Mouse (Mus musculus) forebrain, embryonic 11.5 days (tissue): ENCODE data around the gene Zfp94. TPM values are rescaled to one million over a fixed set of nuclear protein-coding genes. Genes with fewer than 3 reads are reported as not detected.

Experiments
- ATAC-seq: fragments of 200-750 bp; cut with Nextera tagmentation; replicated peaks from 2 replicates; pipeline ENCODE4 v1.8.0; 2017; ENCODE audit warnings: moderate TSS enrichment; ENCODE audit not compliant: low FRiP score
- DNase-seq: peaks from one replicate; pipeline ENCODE4 v3.0.0-alpha.2; 2017; ENCODE audit warnings: low spot score
- H3K27ac ChIP-seq: fragments of 300-500 bp; sonication (generic); 2 replicates; pipeline ENCODE4 v1.5.1; 2014; ENCODE audit warnings: low read depth, low read length
- H3K27me3 ChIP-seq: fragments of 300-500 bp; sonication (generic); 2 replicates; pipeline ENCODE4 v1.6.1; 2014; ENCODE audit warnings: mild to moderate bottlenecking, low read length, mixed read lengths; ENCODE audit not compliant: control insufficient read depth, insufficient read depth
- H3K36me3 ChIP-seq: fragments of 300-500 bp; sonication (generic); 2 replicates; pipeline ENCODE4 v1.6.1; 2014; ENCODE audit warnings: mild to moderate bottlenecking, low read length, moderate library complexity, mixed read lengths; ENCODE audit not compliant: control insufficient read depth, insufficient read depth
- H3K4me1 ChIP-seq: fragments of 300-500 bp; sonication (generic); replicated peaks from 2 replicates; pipeline ENCODE4 v1.6.1; 2014; ENCODE audit warnings: low read length, mixed read lengths; ENCODE audit not compliant: control insufficient read depth, insufficient read depth
- H3K4me2 ChIP-seq: fragments of 300-500 bp; sonication (generic); 2 replicates; pipeline ENCODE4 v1.6.1; 2014; ENCODE audit warnings: low read depth, mild to moderate bottlenecking, low read length, moderate library complexity, mixed read lengths; ENCODE audit not compliant: severe bottlenecking
- H3K4me3 ChIP-seq: fragments of 300-500 bp; sonication (generic); 2 replicates; pipeline ENCODE4 v1.5.1; 2014; ENCODE audit warnings: low read depth, low read length
- H3K9ac ChIP-seq: fragments of 300-500 bp; sonication (generic); 2 replicates; pipeline ENCODE4 v1.6.1; 2014; ENCODE audit warnings: low read length
- H3K9me3 ChIP-seq: fragments of 300-500 bp; sonication (generic); 2 replicates; pipeline ENCODE4 v1.6.1; 2016; ENCODE audit warnings: low read length, mixed read lengths; ENCODE audit not compliant: control insufficient read depth
- WGBS: fragments of 180-500 bp; shearing (Covaris S2); extraction: QIAGEN DNeasy Blood & Tissue Kit; methylation state at CpG from one replicate; pipeline ENCODE4 v1.1.7; 2014; 5-methylcytosine and 5-hydroxymethylcytosine counted together
- polyA plus RNA-seq: library from polyadenylated mRNA; unstranded; fragments of >200 nt; fragmentation: Nextera tagmentation; extraction: Ambion mirVana; gene quantifications from 2 replicates; pipeline ENCODE4 v1.2.1, GENCODE M21; 2014

The Zfp94 gene
- polyA plus RNA-seq, 1 experiment from 2014 or later: 15.2 TPM

GRCm38 (mm10) chr7:24299823-24300481 lies 16.5 kb downstream of the Zfp94 start:
- H3K4me3 ChIP-seq: peak overlapping the region; percentile 67
- peak; percentile 62 for DNase-seq
- H3K9me3 ChIP-seq: no peaks in the 10 kb centered on the region
- peak; percentile 37 for ATAC-seq
- peak overlapping the region; percentile 66 for H3K9ac ChIP-seq
- peaks cover 5% of the 10 kb centered on the region; the same call in 1 of the 2 replicates for H3K36me3 ChIP-seq
- peak overlapping the region; percentile 86 for H3K4me2 ChIP-seq
- no peaks in the 10 kb centered on the region for H3K27me3 ChIP-seq
- under 1% methylated on average over 18 of the region's 18 CpGs for WGBS
- H3K27ac ChIP-seq: peak overlapping the region; percentile 46
- H3K4me1 ChIP-seq: peaks cover 2% of the 10 kb centered on the region; the same call in 1 of the 2 replicates

GRCm38 (mm10) chr7:24298973-24299708 lies 17.3 kb downstream of the Zfp94 start:
- WGBS: under 1% methylated on average over 46 of the region's 47 CpGs
- H3K9me3 ChIP-seq: no peaks in the 10 kb centered on the region
- H3K9ac ChIP-seq: peak overlapping the region; percentile 84
- no peaks in the 10 kb centered on the region for H3K27me3 ChIP-seq
- peaks cover 5% of the 10 kb centered on the region; the same call in 1 of the 2 replicates for H3K36me3 ChIP-seq
- H3K4me2 ChIP-seq: peak overlapping the region; percentile 86
- ATAC-seq (peak; percentile 88), DNase-seq (peak; percentile 89)
- peak overlapping the region; percentile 92 for H3K27ac ChIP-seq
- peaks cover 2% of the 10 kb centered on the region; the same call in 1 of the 2 replicates for H3K4me1 ChIP-seq
- peak overlapping the region; percentile 67 for H3K4me3 ChIP-seq

- no peaks in the 10 kb centered on the region for H3K9me3 ChIP-seq
- H3K4me3 ChIP-seq: peak overlapping the region; percentile 67
- DNase-seq: peak; percentile 72
- peaks cover 5% of the 10 kb centered on the region; the same call in 1 of the 2 replicates for H3K36me3 ChIP-seq
- peak overlapping the region; percentile 86 for H3K4me2 ChIP-seq
- H3K9ac ChIP-seq: peak overlapping the region; percentile 84
- peaks cover 2% of the 10 kb centered on the region; the same call in 1 of the 2 replicates for H3K4me1 ChIP-seq
- H3K27ac ChIP-seq: peak overlapping the region; percentile 92
- peak; percentile 35 for ATAC-seq
- WGBS: 2% methylated on average over 12 of the region's 12 CpGs
- no peaks in the 10 kb centered on the region for H3K27me3 ChIP-seq
These were observed 17.9 kb downstream of the Zfp94 start for GRCm38 (mm10) chr7:24298635-24298972.

GRCm38 (mm10) chr7:24297361-24298095 lies 18.9 kb downstream of the Zfp94 start:
- ATAC-seq (no peak), DNase-seq (no peak)
- no peak overlapping the region; the same call in 1 of the 2 replicates for H3K4me3 ChIP-seq
- H3K9ac ChIP-seq: no peak overlapping the region; the same call in 1 of the 2 replicates
- no peak overlapping the region for H3K27ac ChIP-seq
- peaks cover 6% of the 10 kb centered on the region; the same call in 1 of the 2 replicates for H3K36me3 ChIP-seq
- H3K9me3 ChIP-seq: no peaks in the 10 kb centered on the region
- no peaks in the 10 kb centered on the region for H3K27me3 ChIP-seq
- peaks cover 2% of the 10 kb centered on the region; the same call in 1 of the 2 replicates for H3K4me1 ChIP-seq
- 92% methylated on average over 15 of the region's 15 CpGs for WGBS
- H3K4me2 ChIP-seq: peak overlapping the region; percentile 86; the same call in 1 of the 2 replicates

GRCm38 (mm10) chr7:24296386-24296785 lies 20.1 kb downstream of the Zfp94 start:
- H3K4me3 ChIP-seq: no peak overlapping the region
- H3K4me1 ChIP-seq: peaks cover 2% of the 10 kb centered on the region; the same call in 1 of the 2 replicates
- DNase-seq (no peak), ATAC-seq (no peak)
- no peak overlapping the region for H3K27ac ChIP-seq
- WGBS: 92% methylated on average over 7 of the region's 7 CpGs
- H3K9me3 ChIP-seq: no peaks in the 10 kb centered on the region
- H3K36me3 ChIP-seq: peaks cover 18% of the 10 kb centered on the region
- no peak overlapping the region for H3K9ac ChIP-seq
- no peaks in the 10 kb centered on the region for H3K27me3 ChIP-seq
- H3K4me2 ChIP-seq: no peak overlapping the region

GRCm38 (mm10) chr7:24295376-24295775 lies 21.1 kb downstream of the Zfp94 start:
- H3K4me3 ChIP-seq: no peak overlapping the region
- no peaks in the 10 kb centered on the region for H3K4me1 ChIP-seq
- H3K36me3 ChIP-seq: peaks cover 28% of the 10 kb centered on the region
- H3K27ac ChIP-seq: no peak overlapping the region
- DNase-seq (no peak), ATAC-seq (no peak)
- H3K4me2 ChIP-seq: no peak overlapping the region
- H3K9ac ChIP-seq: no peak overlapping the region
- WGBS: 98% methylated on average over 7 of the region's 7 CpGs
- no peaks in the 10 kb centered on the region for H3K27me3 ChIP-seq
- H3K9me3 ChIP-seq: no peaks in the 10 kb centered on the region

GRCm38 (mm10) chr7:24294763-24295162 lies 21.7 kb downstream of the Zfp94 start:
- 91% methylated on average over 4 of the region's 4 CpGs for WGBS
- peaks cover 28% of the 10 kb centered on the region for H3K36me3 ChIP-seq

GRCm38 (mm10) chr7:24293061-24293851 lies 23.2 kb downstream of the Zfp94 start:
- Histone ChIP-seq H3K4me1 (no peaks in the 10 kb centered on the region), H3K36me3 (peaks cover 28% of the 10 kb centered on the region), H3K4me2 (no peak overlapping the region), H3K27me3 (no peaks in the 10 kb centered on the region), H3K27ac (no peak overlapping the region), H3K9ac (no peak overlapping the region), H3K4me3 (no peak overlapping the region), H3K9me3 (no peaks in the 10 kb centered on the region)
- 90% methylated on average over 12 of the region's 12 CpGs for WGBS
- ATAC-seq (no peak), DNase-seq (no peak)

More at GRCm38 (mm10) chr7:24294763-24295162, 21.7 kb downstream of the Zfp94 start:
- no peak overlapping the region for H3K4me2 ChIP-seq
- ATAC-seq: no peak
- H3K27ac ChIP-seq: no peak overlapping the region
- H3K4me1 ChIP-seq: no peaks in the 10 kb centered on the region
- no peak overlapping the region for H3K4me3 ChIP-seq
- no peak overlapping the region for H3K9ac ChIP-seq
- DNase-seq: no peak
- no peaks in the 10 kb centered on the region for H3K9me3 ChIP-seq
- no peaks in the 10 kb centered on the region for H3K27me3 ChIP-seq
